Mouse (Mus musculus): ENCODE measurements around the gene Capn2. TPM values are rescaled to one million over a fixed set of nuclear protein-coding genes. Genes with fewer than 3 reads are reported as not detected.

Capn2 gene
- total RNA-seq, 2 experiments from 2014 or later: 58.7 to 79.0 TPM

DNA sequence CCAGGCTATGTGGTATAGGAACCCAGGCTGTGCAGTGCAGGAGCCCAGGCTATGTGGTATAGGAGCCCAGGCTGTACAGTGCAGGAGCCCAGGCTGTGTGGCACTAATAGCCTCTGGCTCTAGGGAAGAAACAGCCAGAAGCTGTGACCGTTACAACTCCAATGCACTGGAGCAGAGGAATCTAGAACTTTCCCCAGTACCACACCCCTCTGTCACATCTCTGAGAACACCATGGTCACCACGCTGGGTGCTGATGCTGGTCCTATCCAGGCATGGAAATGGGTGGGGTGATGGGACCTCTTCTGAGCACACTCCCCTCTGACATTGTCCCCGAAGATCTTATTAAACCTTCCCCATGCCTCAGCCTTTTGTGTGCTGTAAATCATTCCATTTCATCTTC lies 12.1 kb downstream of the Capn2 start:
- DNase-seq: no peak
- intact Hi-C loops (cut with DNase I): no loop called here

DNA sequence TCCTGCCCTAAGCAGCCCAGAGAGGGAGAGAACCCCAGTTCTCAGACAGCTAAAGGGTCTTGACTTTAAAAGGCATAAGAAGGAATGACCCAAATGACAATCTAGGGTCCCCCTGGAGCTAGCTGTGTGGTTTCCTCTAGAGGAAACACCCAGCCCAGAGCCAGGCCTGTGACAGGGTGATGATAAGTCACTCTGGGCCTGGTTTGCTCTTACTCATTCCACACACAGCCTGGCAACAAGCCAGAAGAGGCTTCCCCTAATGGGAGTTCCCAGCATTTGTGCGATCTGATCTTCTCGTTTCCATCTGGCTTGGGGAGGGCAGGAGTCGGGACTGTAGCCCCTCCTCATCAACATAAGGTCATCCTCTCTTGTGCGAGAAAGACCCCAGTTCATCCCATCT lies 13.2 kb downstream of the Capn2 start:
- peak; percentile 71 to 72 for DNase-seq

DNA sequence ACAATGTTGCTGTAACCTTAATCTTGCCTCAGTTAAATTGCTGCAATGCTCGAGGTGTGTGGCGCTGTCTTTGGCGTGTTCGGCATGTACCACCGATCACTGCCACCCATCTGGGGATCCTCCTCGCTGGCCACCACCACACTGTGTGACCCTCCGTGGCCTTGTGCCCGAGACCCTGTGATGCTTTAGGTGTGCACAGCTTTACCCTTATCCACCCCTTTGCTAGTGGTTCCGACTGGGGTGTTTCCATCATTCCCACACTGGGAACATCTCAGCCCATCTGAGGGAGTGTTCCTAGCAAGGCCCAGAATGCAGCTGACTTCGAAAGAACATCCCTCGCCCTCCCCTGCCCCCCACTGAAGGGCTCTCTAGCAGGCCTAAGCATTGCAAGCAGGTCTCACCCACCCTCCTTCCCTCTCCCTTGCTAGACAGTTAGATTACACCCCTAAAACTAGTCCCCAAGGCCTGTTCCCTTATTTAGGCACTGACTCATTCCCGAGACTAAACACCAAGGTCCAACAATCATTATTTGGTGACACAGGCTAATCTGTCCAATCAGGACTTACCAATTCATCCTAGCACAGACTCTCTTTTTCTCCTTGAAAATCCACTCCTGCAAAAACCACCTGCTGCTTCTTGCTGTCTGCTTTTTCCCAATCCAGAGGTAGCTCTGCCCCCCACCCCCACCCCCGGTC lies 14.1 kb downstream of the Capn2 start:
- DNase-seq: no peak
- intact Hi-C loops (cut with DNase I): no loop called here

More for the DNA sequence above, 13.2 kb downstream of the Capn2 start:
- intact Hi-C loops (cut with DNase I): no loop called here

DNA sequence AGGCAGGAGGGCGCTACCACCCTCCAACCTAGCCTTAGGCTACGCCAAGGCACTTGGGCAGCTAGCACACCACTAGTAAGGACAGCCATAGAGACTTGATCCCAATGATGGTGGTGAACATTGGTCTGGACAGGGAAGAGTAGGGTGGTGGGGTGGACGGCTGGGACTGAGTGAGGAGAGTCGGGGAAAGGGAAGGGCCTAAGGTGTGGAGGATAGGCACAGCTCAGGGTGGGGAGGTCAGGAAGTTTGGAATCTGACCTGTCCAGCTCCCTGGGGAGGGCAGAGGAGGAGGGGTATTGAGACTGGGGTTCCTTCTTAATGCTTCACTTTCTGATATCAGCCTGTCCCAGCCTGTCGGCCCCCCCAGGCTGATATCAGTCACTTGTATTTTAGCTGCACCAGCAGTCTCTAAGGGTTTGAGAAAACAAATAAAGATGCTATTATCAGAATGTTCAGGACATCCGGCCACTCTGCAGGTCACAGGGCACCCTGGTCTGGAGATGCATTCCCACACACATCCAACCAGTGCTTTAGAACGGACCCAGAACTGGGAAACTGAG lies 14.8 kb downstream of the Capn2 start:
- DNase-seq: no peak
- intact Hi-C loops (cut with DNase I): no loop called here

DNA sequence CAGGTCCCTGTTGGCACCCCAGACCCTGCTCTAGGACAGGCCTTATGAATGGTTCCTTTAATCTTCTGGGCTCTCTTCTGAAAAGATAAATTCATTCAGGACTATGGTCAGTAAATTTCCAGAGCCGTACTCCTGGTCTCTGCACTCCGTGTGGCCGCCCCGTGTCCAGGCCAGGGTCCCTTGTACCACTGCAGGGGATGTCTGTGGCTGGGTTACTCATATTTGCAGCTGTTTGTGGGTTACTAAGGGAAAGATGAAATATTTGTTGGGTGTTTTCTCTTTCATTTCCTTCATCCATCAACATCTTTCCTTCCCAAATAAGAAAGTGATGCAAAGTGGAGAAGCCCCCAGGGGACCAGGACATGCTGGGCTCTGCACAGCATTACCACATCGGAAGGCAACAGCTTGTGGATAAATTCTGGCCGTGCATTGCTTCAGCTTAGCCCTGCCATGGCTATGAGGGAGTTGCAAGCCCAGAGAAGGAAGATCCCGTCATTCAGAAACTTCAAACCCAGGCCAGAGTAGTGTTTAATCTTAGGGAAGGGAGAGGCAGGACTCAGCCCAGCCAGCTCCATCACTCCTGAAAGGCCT lies 15.5 kb downstream of the Capn2 start:
- intact Hi-C loops (cut with DNase I): no loop called here
- DNase-seq: no peak

DNA sequence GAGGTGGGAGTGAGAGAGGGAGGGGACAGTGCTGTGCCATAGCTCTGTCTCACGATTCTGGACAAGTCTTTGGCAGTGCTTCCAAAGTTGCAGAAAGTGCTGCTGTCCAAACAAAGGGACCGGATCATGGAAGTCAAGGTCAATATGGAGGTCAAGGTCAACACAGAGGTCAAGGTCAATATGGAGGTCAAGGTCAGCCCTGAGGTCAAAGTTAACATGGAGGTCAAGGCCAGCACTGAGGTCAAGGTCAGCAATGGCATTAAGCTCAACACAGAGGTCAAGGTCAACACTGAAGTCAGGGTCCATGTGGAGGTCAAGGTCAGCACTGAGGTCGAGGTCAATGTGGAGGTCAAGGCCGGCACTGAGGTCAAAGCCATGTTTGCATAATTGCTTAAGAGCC lies 16.6 kb downstream of the Capn2 start:
- intact Hi-C loops (cut with DNase I): no loop called here
- no peak for DNase-seq

DNA sequence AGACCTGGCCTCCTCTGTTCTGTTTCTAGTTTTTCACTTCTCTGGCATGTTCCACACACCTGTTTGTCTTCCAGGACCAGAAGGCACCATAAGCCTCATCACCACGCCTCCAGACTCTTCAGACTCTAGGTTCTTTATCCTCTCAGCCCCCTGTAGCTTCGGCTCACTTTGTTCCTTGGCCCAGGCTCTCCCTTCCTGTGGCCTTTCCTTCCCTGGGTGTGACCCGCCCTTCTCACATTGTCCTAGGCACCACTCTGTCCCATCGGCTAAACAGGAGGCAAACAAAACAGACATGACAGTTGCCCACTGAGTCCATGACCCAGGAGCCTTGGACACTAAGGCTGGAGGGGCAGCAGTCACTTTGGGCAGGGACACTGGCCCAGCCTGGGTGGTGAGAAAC lies 17.2 kb downstream of the Capn2 start:
- DNase-seq: no peak
- intact Hi-C loops (cut with DNase I): no loop called here

DNA sequence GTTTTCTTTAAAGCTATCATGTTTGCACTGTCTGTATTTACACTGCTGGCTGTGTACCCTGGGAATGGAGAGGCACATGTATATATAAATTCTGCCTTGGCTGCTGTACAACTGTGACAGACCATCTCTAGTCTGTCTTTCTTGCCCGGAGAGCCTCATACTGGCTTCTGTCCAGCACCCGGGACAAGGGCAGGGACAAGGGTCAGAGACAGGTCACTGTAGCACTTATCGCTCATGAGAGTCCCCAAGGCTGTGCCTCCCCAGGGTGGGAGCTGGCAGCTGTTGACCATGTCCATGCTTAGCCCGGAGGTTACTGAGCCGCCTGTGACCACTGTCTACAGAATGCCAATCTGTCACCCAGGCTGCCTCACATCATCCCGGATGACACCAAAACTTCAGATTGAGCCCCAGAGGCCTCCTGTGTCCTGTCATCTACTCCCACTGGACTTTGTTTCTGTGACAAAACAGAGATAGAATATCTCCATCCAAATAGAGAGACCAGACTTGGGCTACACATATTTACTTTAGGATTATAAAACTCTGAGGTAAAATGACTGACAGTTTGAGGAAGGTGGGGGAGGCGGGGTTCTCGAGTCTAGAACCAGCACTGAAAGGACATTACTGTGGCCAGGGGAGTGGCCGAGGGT lies 17.8 kb downstream of the Capn2 start:
- DNase-seq: no peak
- intact Hi-C loops (cut with DNase I): no loop called here

DNA sequence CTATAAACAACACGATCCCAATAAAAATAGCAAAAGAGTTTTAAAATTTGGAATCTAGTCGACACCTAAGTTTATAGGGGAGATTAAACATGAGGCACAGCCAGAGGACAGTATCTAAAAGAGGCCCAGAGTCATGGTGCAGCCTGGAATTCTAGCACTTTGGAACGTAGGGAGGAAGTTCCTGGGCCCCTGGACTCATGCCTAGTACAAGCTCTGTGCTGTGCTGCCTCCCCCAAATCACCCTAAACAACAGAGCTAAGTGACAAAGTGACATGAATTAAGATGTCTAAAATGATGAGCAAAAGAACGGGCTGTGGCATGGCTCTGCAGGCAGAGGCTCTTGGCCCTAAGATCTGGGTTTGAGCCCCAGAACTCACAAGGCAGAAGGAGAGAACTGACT lies 19.7 kb downstream of the Capn2 start:
- no peak for DNase-seq
- intact Hi-C loops (cut with DNase I): no loop called here

DNA sequence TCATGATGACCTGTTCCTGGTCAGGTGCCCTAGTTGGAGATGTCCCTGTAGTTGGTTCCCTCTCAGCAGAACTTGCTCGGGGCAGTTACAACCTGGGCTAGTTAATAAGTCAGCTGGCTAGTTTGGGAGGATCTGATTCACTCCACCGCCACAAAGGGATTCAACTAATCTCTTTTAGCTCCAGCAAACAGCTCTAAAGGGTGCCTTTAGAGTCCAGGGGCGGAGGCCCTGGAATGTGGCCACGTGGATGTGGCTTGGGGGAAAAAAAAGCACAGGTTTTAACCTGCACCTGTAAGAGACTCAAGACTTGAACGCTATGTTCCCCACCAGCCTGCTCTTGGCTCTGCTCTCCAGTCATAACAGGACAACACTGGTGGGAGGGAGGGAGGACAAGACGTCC lies 20.7 kb downstream of the Capn2 start:
- intact Hi-C loops (cut with DNase I): no loop called here
- no peak for DNase-seq

DNA sequence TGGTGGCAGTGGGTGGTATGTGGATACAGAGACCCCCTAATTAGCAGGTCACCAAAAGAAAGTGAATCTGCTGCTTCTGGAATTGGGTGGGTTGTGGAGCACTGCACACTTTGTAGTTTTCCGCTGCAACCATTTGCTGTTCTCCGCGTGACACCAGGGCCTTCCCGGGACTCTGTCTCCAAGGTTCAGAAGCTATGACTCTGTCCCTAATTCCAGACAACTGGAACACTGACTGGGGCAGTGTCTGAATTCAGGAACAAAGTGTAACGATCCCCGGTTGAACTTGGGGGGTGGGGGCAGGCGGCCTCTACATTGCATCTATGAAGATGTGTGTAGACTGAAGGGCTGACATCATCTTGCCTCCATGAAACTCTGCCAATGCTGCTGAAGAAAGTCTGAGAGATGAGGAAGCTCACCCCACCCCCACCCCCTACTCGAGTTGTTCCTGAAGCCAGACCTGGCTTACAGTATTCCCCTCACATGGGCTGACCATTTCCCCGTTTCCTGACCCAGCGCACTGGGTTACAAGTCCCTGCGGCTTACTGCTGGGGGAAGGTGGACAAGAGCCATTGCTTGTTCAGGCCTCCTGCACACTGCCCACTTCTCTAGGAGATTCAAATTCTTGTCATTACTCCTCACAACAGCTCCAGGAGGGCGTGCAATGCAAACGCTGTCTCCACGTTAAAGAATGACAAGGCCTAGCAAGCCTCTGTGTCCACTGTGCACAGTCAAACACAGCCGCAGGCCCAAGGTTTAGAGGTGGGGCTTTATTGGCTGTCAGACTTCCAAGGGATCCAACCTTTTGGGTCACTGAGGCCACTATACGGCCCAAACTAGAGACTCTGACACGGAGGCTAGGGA lies 22.9 kb downstream of the Capn2 start:
- DNase-seq: no peak
- intact Hi-C loops (cut with DNase I): no loop called here

DNA sequence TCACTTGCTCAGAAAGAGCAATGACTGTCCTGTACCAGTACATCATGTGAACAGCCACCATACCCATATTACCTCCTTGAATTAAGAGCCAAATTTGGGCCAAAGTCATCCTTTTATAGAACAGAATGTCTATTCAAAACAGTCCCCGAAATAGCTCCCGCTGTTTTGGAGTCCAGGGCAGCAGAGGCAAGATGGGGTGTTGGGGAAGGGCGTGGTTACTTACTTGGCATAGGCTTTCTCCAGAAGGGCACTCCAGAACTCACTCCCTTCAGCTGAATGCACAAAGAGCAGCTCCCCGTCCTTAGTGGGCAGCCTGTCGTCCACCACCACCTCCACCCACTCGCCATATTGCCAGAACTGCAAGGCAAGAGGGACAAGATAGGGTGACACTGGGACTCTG lies 25.6 kb downstream of the Capn2 start:
- intact Hi-C loops (cut with DNase I): no loop called here
- no peak for DNase-seq

DNA sequence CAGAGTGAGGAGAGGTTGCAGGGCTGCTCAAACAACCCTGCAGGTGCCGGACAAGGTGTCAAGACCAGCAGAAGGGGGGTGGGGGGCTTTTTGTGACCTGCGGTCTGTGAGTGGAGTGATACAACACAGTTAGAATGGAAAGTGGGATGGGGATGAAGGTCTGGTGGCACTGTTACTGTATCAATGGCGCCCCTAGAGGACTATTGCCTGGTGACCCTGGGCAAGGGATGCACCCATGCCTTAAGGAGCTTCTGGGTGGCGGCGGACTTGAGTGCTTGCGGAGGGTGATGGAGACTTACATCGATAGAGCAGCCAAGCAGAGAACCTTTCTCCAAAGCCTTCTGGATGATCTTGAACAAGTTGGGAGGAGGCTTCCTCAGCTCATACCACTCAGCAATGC lies 26.8 kb downstream of the Capn2 start:
- intact Hi-C loops (cut with DNase I): no loop called here
- no peak for DNase-seq

DNA sequence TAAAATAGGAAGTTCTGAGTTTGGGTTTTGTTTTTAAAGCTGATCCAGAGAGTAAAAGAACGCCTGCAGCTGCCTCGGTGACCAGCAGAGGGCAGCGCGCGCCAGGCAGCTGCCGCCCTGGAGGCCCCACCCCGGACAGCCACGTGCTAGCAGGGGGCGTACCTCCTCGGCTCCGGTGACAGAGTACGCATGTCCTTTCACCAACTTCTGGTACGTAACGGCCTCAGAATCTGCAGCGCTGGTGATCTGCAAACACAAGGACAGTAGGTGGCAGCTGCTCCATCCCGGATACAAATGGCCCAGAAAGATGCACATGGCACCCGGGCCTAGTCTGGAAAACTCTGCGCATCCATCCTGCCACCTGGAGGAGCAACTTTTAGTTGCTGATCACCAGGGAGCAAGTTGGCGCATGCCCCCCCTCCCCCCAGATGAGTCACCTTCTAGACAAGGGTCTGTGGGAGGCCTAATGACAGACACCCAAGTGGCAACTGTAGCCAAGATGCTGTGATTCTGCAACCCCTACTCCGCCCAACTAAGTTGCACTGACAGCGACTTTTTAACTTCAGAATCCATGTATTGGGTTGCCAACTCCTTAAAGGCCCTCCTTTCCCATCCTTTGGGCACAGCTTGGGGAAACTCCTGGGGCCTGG lies 27.5 kb downstream of the Capn2 start:
- intact Hi-C loops (cut with DNase I): loop anchor here (1.0 to 5.0 kb wide), 3 partner anchors 27 to 113 kb away; partner anchors contain the start of gene Capn2
- DNase-seq: peak; percentile 91 to 94

DNA sequence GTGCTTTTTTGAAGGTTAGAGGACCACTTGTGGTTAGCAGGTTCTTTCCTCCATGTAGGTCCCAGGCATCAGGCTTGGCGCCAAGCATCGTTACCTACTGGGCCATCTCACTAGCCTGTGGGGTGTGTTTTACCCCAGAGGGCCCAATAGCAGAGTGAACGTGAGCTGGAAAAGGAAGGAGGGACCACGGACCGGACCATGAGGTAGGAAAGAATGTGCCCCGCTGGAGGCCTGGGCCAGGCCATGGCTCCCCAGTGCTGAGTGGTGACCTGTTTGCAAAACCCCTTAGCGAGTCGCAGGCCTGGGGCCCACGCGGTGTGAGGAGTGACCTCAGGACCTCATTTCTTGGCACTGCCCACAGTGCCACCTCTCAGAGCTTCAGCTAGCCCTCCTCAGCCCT lies 28.9 kb downstream of the Capn2 start:
- intact Hi-C loops (cut with DNase I): loop anchor here (5.0 kb wide), 1 partner anchor 111 kb away; no protein-coding TSS in a partner anchor

DNA sequence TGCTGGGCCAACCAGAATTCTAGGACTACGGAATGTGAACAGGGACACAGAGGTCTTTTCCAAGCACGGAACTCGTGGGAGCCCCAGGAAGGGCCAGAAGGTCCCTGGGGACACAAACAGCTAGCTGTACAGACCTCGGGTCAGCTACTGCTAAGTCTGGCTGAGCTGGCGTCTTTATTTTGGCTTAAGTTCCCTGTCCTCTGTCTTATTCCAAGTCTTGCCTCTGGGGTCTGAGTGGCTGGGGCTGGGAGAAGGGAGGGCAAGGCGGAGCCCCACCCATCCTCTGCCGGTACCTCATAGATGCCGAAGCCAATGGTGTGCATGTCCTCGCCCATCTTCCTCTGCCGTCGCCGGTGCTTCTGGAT lies 33.5 kb downstream of the Capn2 start:
- intact Hi-C loops (cut with DNase I): no loop called here
- no peak for DNase-seq

More for the DNA sequence above, 28.9 kb downstream of the Capn2 start:
- no peak for DNase-seq

DNA sequence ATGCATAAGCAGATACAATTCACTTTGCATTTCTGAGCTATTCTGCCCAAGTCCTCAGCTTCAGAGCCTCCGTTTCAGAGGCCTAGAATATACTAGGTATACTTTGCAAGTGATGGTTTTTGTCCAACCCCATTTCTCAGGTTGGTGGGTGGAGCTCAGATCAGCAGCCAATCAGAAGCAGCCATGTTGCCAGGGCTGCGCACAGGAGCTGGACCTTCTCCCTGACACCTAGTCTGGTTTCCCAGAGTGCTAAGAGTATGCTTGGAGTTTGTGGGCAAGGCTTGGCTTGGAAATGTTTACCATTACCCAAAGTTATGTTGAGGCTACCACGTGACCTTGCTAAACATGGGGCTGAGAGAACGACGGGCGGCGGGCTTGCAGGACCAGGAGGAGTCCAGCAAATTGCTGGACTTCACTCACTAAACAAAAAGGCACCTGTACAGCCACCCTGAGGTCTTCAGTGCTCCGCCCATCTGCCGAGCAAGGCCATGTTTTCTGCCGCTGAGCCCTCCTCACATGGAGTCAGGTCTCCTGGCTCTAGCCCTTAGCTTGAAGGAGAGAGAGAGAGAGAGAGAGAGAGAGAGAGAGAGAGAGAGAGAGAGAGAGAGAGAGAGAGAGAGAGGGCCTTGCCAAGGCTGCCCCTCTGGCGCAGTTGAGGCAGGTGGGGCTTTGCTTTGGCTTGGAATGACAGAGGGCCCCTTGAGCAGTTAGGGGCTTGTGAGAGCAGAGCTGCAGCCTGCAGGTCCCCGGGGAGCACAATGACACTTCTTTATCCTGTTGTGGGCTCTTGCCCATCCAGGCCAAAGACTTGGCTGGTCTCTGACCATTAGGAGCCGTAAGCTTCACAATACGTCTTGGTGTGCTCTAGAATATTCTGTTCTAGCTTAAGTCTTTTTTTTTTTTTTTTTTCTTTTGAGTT lies 34.2 kb downstream of the Capn2 start:
- no peak for DNase-seq
- intact Hi-C loops (cut with DNase I): no loop called here

DNA sequence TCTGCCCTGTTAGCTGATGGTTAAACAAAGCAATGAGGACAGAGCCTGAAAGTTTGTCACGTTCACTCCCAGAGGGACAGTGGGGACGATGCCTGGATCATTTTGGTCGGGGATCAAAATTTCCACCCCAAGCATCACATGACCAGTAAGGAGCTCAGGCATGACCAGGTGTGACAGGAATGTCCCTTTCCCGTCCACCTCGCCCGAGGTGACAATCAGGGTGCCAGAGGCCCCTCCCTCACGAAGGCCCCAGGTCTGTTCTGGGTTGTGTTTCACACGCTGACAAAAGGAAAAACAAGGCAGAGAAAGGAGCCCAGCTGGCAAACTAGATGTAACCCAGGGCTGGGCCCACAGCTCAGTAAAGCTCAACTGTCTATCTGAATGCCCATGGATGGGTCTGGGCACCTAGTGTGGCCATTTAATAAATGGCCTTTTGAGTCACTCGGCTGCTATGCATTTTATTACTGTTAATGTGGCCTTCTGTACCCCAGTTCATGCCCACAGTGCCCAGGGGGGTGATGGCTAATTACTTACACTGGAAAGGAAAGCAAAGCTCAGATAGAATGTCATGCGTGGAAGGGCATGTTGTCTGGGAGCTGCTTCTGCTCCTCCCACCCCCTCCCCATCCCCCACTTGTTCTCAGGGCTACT lies 35.6 kb downstream of the Capn2 start:
- intact Hi-C loops (cut with DNase I): no loop called here
- DNase-seq: no peak

DNA sequence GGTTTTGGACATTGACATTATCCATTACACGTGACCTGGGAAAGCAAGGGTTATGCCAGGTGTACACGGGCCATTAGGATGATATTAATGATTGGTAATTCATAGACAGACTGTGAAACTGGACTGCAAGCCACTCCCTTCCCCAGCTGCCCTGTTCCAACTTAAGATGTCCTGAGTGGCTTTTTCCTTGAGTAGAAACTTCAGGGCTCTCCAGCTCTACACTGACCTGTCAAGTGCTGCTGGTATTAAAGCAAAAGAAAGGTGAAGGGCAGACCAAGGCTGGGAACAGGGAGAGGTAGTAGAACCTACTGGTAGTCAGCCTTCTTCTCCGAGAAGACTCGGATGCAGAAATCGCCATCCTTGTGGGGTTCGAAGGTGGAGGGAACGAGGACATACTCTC lies 36.3 kb downstream of the Capn2 start:
- intact Hi-C loops (cut with DNase I): no loop called here

More for the DNA sequence above, 36.3 kb downstream of the Capn2 start:
- DNase-seq: no peak
